Mouse (Mus musculus) cerebral cortex, adult 2 months (tissue): ENCODE data around the gene Wfikkn2.

Experiments used
- WGBS: fragments of 180-500 bp; shearing (Covaris S2); methylation state at CpG from one replicate; pipeline ENCODE4 v1.1.7; 2018; 5-methylcytosine and 5-hydroxymethylcytosine counted together

The Wfikkn2 gene

DNA sequence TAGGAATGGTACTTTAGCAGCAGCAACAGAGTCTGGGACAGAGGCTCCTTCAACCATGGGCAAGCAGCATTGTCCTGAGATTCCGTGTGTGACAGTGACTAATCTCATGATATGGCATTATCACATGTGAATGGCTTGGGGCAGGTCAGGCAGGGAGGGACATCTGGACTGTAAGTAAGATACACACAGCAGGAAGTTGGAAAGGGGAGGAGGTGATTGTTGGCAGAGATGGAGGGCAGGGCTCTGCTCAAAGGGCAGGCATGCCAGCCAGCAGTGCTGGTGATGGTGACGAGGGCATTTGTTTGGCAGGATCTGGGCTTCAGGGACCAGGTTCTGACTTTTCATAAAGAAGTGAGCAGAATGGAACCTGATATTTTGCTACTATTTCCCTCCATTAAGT lies 52.7 kb downstream of the Wfikkn2 start:
- WGBS = 72% methylated on average over 2 of the region's 2 CpGs

DNA sequence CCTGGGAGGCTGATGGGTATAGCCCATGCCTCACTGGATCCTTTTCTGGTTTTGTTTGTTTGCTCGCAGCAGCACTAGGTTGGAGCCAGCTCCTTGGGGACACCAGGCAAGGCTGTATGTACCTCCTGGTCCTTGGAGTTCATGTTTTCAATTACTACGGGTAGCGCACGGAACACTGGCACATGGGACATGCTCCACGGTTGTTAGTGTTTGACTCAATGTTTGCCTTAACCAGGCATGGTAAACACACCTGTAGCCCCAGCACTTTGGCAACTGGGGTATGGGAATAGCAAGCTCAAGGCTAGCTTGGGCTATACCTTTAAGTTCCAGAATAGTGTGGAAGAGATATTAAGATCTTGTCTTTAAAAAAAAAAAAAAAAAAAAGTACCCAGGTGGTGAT lies 55.1 kb downstream of the Wfikkn2 start:
- 92% methylated on average over 5 of the region's 5 CpGs for WGBS

GRCm38 (mm10) chr11:94189579-94189978 lies 56.2 kb downstream of the Wfikkn2 start:
- WGBS = 86% methylated on average over 10 of the region's 10 CpGs
